Mouse (Mus musculus) lung, postnatal 36 days (tissue): ENCODE results near the gene Gipc3.
A peak's percentile ranks its signal among the peaks of the same experiment; 100 is the strongest.

ENCODE experiments used
- DNase-seq: peaks from one replicate; pipeline ENCODE4 v3.0.0; 2022; ENCODE audit warnings: mixed read lengths

Gipc3 gene

DNA sequence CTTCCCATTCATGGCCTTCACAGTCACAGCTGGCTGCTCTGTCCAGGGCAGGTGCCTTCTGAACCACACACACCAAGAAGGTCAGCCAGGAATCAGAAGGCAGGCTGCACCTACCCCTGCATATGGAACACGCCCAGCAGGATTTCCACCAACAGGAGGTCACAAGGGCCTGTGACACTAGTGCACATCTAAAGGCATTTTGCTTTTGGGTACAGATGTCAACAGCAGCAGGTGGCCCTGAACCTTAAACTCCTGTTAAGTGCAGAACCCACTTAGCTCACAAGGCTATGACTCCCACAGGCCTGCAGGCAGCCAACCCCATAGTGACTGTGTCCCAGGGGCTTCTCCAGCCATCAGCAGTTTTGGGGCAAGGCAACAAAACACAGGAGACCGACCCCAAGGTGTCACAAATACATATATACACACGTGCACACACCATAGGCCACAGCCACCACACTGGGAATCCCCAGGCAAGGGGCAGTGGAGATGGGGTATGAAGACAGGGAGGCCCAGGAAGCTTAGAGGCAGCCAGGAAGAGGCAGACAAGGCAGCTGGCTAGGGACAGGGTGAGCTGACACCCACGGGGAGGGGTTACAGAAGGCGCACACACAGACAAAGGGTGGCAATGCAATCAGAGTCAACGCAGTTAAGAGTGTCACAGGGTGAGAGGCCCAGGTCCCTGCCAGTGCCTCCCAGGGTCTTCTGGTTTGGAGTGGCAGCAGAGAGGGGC, 23.6 kb upstream of the Gipc3 start:
- no peak for DNase-seq

- DNase-seq: peak; percentile 55
Measured at GRCm38 (mm10) chr10:81365672-81366476, 22.8 kb upstream of the Gipc3 start, which contains the start of gene 4930404N11Rik. TSS of gene 4930404N11Rik (minus strand) at chr10:81365816.

DNA sequence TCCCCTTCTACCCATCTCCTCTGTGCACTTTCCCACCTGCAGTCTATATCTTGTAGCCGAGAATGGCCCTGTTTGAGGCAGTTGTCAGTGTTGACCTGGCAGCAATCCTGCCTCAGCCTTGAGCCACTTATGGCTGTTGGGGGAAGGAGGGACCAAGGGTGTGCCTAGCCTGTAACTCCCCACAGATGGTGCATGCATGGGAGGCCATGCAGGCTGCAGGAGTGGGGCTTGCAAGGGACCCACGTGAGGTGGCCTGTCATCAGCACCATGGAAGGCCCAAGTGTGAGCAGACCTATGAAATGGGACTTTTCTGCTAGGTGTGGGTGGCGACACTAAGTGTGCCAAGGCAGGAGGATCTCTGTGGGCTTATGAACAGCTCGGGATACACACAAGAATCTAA, 22.0 kb upstream of the Gipc3 start:
- no peak for DNase-seq

GRCm38 (mm10) chr10:81364666-81365065, 21.6 kb upstream of the Gipc3 start:
- peak; percentile 36 for DNase-seq

- no peak for DNase-seq
Measured at GRCm38 (mm10) chr10:81363436-81364346, 20.6 kb upstream of the Gipc3 start.

DNA sequence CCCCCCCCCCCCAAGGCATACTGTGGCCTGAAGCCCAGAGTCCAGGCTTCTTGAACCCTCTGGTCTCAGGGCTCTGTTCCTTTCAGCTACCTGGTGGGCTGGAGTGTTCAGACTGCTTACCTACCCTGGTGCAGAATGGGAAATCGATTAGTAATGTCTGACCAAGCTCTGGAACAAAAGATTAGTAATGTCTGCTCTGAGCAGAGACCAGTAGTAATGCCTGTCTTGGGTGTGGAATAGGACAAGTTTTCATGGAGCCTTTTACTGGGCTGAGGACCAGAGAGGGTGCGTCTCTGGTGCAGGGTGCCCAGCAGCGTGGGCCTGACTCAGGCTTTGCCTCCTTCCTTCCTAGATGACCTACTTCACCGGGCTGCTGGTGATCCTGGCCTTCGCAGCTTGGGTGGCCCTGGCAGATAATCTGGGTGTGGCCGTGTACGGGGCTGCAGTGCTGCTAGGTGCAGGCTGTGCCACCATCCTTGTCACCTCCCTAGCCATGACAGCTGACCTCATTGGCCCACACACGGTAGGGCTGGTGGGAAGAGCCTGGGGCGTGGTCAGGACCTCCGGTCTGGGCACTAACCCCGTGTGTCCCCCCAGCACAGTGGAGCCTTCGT, 19.4 kb upstream of the Gipc3 start:
- DNase-seq: no peak

DNA sequence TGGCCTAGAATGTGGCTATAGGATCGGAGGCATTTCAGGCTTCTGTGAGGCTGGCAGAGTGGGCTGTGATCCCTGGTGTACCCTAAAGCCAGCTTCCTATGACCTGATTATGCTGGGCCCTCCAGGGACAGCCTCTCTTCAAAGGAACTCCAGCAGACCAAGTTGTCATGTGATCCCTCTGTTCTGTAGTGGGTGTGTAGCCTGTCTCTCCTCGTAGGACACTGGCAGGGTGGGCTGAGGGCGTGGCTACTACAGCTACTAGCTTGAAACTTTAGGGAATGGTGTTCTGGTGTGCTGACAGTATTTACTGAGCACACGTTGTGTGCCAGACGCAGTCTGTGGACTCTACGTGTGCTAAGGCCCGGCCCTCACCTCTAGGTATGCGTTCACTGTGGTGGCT, 17.7 kb upstream of the Gipc3 start:
- no peak for DNase-seq

- DNase-seq: peak; percentile 53
Measured at GRCm38 (mm10) chr10:81358841-81359240, 15.8 kb upstream of the Gipc3 start.

- DNase-seq: peak; percentile 40
Measured at GRCm38 (mm10) chr10:81358209-81358608, 15.1 kb upstream of the Gipc3 start.

- DNase-seq: peak; percentile 93
Measured at GRCm38 (mm10) chr10:81356991-81357844, 14.2 kb upstream of the Gipc3 start, which contains the start of gene Mfsd12. TSS of gene Mfsd12 (plus strand) at chr10:81357491.

DNA sequence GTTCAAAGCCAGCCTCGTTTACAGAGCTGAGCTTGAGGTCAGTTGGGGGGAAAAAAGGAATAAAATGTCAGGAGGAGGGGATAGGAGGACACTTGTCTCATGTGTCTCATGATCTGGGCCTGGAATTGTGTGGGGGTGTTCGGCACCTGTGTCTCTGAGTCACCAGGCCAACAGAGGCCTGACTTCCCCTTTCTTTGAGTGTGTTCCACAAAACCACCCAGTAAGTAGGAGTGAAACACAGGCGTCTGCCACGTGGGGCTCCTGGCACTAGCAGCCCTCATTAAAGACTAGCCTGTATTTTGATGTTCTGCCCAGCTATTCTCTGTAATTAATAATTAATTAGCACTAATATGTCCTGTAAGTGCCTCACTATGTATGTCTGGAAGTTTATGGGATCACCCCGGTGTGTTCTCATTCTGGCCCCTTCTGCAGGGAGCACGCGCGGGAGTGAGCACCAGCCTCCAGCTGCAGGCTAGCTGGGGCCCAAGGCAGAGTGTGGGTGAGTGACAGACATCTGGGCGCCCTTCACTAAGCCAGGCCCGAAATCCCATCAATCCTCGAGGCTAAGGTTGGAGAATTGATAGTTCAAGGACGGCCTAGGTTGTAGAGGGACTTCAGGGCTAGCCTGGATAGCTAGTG, 13.4 kb upstream of the Gipc3 start:
- peak; percentile 64 for DNase-seq

GRCm38 (mm10) chr10:81355533-81355932, 12.5 kb upstream of the Gipc3 start:
- DNase-seq: no peak

DNA sequence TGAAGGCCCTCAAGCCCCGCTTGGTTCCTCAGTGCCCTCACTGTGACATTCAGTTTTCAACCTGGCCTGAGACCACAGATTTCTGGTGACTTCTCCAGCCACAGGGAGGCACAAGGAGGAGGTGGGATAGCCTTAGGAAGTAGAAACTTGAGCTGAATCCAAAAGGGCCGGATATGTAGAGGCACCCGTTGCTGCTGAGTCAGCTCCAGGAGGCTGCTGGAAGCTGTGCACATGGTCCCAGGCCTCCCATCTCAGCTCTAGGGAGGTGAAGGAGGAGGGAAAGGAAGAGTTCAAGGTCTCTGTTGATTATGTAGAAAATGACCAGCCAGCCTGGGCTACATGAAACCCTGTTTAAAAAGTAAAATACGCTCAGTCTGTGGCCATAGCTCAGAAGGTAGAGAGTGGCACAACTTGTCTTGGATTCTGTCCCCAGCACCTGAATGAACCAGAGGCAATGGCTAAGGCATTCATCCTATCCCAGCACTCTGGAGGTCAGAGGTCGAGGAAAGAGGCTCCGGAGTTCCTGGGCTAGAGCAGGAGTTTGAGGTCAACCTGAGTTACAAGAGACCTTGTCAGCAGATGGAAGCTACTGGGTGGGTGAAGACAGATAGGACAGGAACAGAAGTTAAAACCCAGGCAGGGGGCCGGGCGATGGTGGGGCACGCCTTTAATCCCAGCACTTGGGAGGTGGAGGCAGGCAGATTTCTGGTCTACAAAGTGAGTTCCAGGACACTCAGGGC, 11.8 kb upstream of the Gipc3 start:
- no peak for DNase-seq

GRCm38 (mm10) chr10:81351678-81352291, 8.7 kb upstream of the Gipc3 start:
- DNase-seq: no peak

GRCm38 (mm10) chr10:81350351-81351063, 7.4 kb upstream of the Gipc3 start, which contains the start of gene Hmg20b:
TSS of gene Hmg20b (minus strand) at chr10:81350480.
- DNase-seq: peak; percentile 100

DNA sequence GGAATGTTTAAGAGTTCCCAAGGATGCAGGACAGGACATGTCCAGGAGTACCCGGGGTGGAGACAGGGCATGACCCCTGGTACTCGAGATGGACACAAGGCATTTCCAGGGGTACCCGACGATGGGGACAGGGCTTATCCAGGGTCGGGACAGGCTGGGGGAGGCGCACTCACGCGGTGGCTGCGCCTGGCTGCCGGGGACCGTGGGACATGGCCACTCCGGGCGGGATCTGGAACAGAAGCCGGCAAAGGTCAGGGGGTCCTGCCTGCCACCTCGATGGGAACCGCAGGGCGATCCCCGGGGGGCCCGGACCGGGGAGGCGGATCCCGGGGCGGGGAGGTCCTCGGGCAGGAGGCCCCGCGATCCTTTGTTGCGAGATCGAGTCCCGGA, 6.9 kb upstream of the Gipc3 start:
- no peak for DNase-seq

GRCm38 (mm10) chr10:81349146-81349545, 6.1 kb upstream of the Gipc3 start:
- DNase-seq: peak; percentile 75

- DNase-seq: peak; percentile 84
Measured at GRCm38 (mm10) chr10:81346453-81347067, 3.5 kb upstream of the Gipc3 start.

GRCm38 (mm10) chr10:81345162-81345534, 2.1 kb upstream of the Gipc3 start:
- DNase-seq: no peak
